Comparison of ENCODE assay signal across 11 mouse cellular contexts in the genomic region with DNA sequence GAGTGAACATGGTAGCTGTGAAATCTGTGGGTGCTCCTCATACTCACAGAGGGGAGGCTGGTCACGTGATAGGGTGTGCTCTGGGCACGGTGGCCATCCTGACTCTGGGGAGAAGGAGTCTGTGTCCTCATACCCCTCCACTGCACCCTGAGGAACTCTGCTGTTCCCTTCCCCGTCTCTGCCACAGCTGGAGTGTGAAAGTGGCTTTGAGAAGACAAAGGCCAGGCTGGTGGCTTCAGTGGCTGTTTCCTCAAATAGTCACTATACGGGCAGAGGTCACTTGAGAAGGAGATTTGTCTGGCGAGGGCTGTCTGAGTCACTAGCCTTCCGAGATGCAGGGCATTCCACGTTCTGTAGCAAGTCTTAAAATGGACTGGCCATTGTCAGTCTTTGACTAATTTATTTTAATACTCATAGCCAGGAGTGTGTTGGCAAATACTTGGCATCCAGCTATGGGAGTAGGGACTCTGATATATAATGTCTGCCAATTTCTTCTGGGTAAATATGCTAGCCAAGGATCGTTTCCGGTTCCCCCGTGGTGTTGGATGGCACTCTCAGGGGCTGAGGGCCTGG. TPM values are rescaled to one million over a fixed set of nuclear protein-coding genes. Genes with fewer than 3 reads are reported as not detected.
DNase-seq lines count a peak whose midpoint lies in the region; ATAC-seq and TF ChIP-seq lines count a peak whose summit lies in the region.
"Had no signal": no experiment of that assay in that cellular context is flagged by ENCODE, and none has a peak within 500 bp of the region (broad histone marks: within the 10 kb centered on the region; RNA-seq: fewer than 3 reads in every experiment).

No protein-coding gene starts in this region.

- H3K9me3 ChIP-seq in heart, embryonic 10.5 days, result no peaks in the 10 kb centered on the region
- no peaks in the 10 kb centered on the region for H3K9me3 ChIP-seq in lung, postnatal 0 days (ENCODE audit: low read length)
- H3K9me3 ChIP-seq: embryonic facial prominence, embryonic 12.5 days; midbrain, embryonic 12.5 days had no signal

- H3K4me1 ChIP-seq in heart, embryonic 10.5 days, result peaks cover 60% of the 10 kb centered on the region
- H3K4me1 ChIP-seq in lung, postnatal 0 days (ENCODE audit: insufficient read depth, low read depth, low read length), result peaks cover 17% of the 10 kb centered on the region; the same call in 1 of the 2 replicates

- 0 out of 2 replicates have a peak overlapping the region, but pooled peaks have one; percentile 0 for H3K4me2 ChIP-seq in lung, postnatal 0 days (replicated peaks; ENCODE audit: low read depth, low read length)
- H3K4me2 ChIP-seq: embryonic facial prominence, embryonic 12.5 days; midbrain, embryonic 12.5 days had no signal

- intact Hi-C loops in heart, postnatal 36 days (cut with DNase I), result loop anchor here (5.0 kb wide), 1 partner anchor 181 kb away; no protein-coding TSS in a partner anchor

- TF ChIP-seq CTCF in lung, postnatal 0 days (IDR thresholded peaks at IDR 0.05), result no peak

- ATAC-seq in lung, postnatal 0 days, result peak; percentile 6; the same call in 1 of the 2 replicates

- TF ChIP-seq EP300 in lung, postnatal 0 days (IDR thresholded peaks at IDR 0.05), result no peak

- no peak overlapping the region for H3K4me3 ChIP-seq in heart, embryonic 10.5 days
- no peak overlapping the region for H3K4me3 ChIP-seq in lung, postnatal 0 days (ENCODE audit: low read depth, low read length)
- H3K4me3 ChIP-seq: embryonic facial prominence, embryonic 12.5 days; midbrain, embryonic 12.5 days had no signal

- no peaks in the 10 kb centered on the region for H3K27me3 ChIP-seq in heart, embryonic 10.5 days (ENCODE audit: insufficient read depth, poor library complexity, severe bottlenecking)
- no peaks in the 10 kb centered on the region for H3K27me3 ChIP-seq in lung, postnatal 0 days (replicated peaks; ENCODE audit: insufficient read depth, low read length)
- H3K27me3 ChIP-seq: embryonic facial prominence, embryonic 12.5 days had no signal

- whole genome bisulfite sequencing in heart, embryonic 10.5 days, result 41% methylated on average over 10 of the region's 10 CpGs
- WGBS in lung, postnatal 0 days, result 34% methylated on average over 10 of the region's 10 CpGs

- peak overlapping the region; percentile 81 for H3K27ac ChIP-seq in heart, embryonic 10.5 days
- H3K27ac ChIP-seq in lung, postnatal 0 days (ENCODE audit: low read length), result peak overlapping the region; percentile 20; the same call in 1 of the 2 replicates
- H3K27ac ChIP-seq: embryonic facial prominence, embryonic 12.5 days; midbrain, embryonic 12.5 days had no signal

- no peak overlapping the region for H3K9ac ChIP-seq in lung, postnatal 0 days (replicated peaks; ENCODE audit: low read depth)
- H3K9ac ChIP-seq: embryonic facial prominence, embryonic 12.5 days; midbrain, embryonic 12.5 days had no signal

- no peaks in the 10 kb centered on the region for H3K36me3 ChIP-seq in heart, embryonic 10.5 days
- no peaks in the 10 kb centered on the region for H3K36me3 ChIP-seq in lung, postnatal 0 days (ENCODE audit: insufficient read depth, low read length)
- H3K36me3 ChIP-seq: embryonic facial prominence, embryonic 12.5 days; midbrain, embryonic 12.5 days had no signal

- no peak for DNase-seq in heart, embryonic 10.5 days (ENCODE audit: low spot score)
- DNase-seq in heart, postnatal 36 days, result no peak
- peak; percentile 83 for DNase-seq in 3T3-L1 (ENCODE audit: low read depth, low spot score)
- peak; percentile 55 for DNase-seq in brain, adult 2 months (ENCODE audit: low read depth, low spot score)
- peak; percentile 40 for DNase-seq in lung, postnatal 0 days (ENCODE audit: low spot score)
- no peak for DNase-seq in ovary, postnatal 10 days (ENCODE audit: low spot score)
- DNase-seq in natural killer cell, adult 2 months (ENCODE audit: low spot score in 2 of 2), result no peak
- DNase-seq in kidney, postnatal 25 days, result no peak
- DNase-seq: left cerebral cortex, postnatal 4 days had no signal

RNA-seq across cellular contexts. Expression of gene Synj2, which starts 37.5 kb away (rescaled TPM):
- polyA plus RNA-seq in heart, embryonic 10.5 days (2016; fragmentation: Nextera tagmentation; extraction: Ambion mirVana), result 3.4 and 3.8 TPM in 2 replicates
- 10 to 100 TPM; 55.5 to 57.9 TPM for total RNA-seq in heart, postnatal 36 days (2021)
- polyA plus RNA-seq in lung, postnatal 0 days (2015; fragmentation: Nextera tagmentation; extraction: Ambion mirVana), result 1.8 and 2.1 TPM in 2 replicates

Comparison
In these comparisons a context has a peak if more than half of its experiments do, and no peak if none do; other contexts are left out.
1. DNase-seq: peak in 3T3-L1 (single experiment), brain, adult 2 months (single experiment) and lung, postnatal 0 days (single experiment); none in heart, embryonic 10.5 days (single experiment), heart, postnatal 36 days (0 of 2), ovary, postnatal 10 days (single experiment), natural killer cell, adult 2 months (0 of 2) and kidney, postnatal 25 days (0 of 2).